8 mouse cellular contexts compared by ENCODE assay signal in the genomic region with DNA sequence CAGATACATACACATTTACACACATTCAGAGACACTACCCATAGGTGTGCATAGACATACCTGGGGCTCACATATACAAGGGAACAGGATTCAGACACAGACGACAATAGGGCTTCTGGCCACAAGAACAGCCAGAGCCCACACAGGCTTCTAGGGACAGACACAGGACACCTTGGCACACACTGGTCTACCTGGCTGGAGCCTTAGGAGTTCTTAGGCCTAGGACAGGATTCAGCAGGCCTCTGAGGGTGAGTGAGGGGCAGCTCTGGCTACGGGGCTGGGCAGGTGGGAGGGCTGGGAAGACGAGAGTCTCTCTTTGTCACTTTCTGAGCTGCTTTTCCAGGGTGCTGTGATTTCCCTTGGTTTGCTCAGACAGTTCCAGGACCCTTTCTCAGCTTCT. TPM values are rescaled to one million over a fixed set of nuclear protein-coding genes. Genes with fewer than 3 reads are reported as not detected.
DNase-seq lines count a peak whose midpoint lies in the region; ATAC-seq and TF ChIP-seq lines count a peak whose summit lies in the region.

No protein-coding gene starts in this region.

- H3K9ac ChIP-seq in hindbrain, embryonic 15.5 days: no peak overlapping the region
- H3K9ac ChIP-seq in hindbrain, embryonic 13.5 days: no peak overlapping the region; the same call in 1 of the 2 replicates
- H3K9ac ChIP-seq in forebrain, postnatal 0 days: 0 out of 2 replicates have a peak overlapping the region, but pooled peaks have one; percentile 18
- H3K9ac ChIP-seq in liver, embryonic 16.5 days (ENCODE audit: low read depth, low read length): no peak overlapping the region; the same call in 1 of the 2 replicates

- H3K4me2 ChIP-seq in hindbrain, embryonic 15.5 days: 0 out of 2 replicates have a peak overlapping the region, but pooled peaks have one; percentile 2
- no peak overlapping the region for H3K4me2 ChIP-seq in hindbrain, embryonic 13.5 days
- H3K4me2 ChIP-seq in forebrain, postnatal 0 days (ENCODE audit: low read depth): peak overlapping the region; percentile 8; the same call in 1 of the 2 replicates
- H3K4me2 ChIP-seq in liver, embryonic 16.5 days (ENCODE audit: low read depth, low read length): peak overlapping the region; percentile 42

- H3K36me3 ChIP-seq in hindbrain, embryonic 15.5 days: no peaks in the 10 kb centered on the region
- no peaks in the 10 kb centered on the region for H3K36me3 ChIP-seq in hindbrain, embryonic 13.5 days
- H3K36me3 ChIP-seq in forebrain, postnatal 0 days (ENCODE audit: insufficient read depth): no peaks in the 10 kb centered on the region
- peaks cover 4% of the 10 kb centered on the region; the same call in 1 of the 2 replicates for H3K36me3 ChIP-seq in liver, embryonic 16.5 days (ENCODE audit: control insufficient read depth, insufficient read depth)

- no peak for TF ChIP-seq POLR2A in bone marrow, adult 2 months (IDR thresholded peaks at IDR 0.05; ENCODE audit: borderline replicate concordance, control insufficient read depth, low read depth, low read length)

- no peaks in the 10 kb centered on the region for H3K27me3 ChIP-seq in hindbrain, embryonic 15.5 days
- no peaks in the 10 kb centered on the region for H3K27me3 ChIP-seq in hindbrain, embryonic 13.5 days
- no peaks in the 10 kb centered on the region for H3K27me3 ChIP-seq in forebrain, postnatal 0 days (ENCODE audit: insufficient read depth, low read length)
- no peaks in the 10 kb centered on the region for H3K27me3 ChIP-seq in liver, embryonic 16.5 days (ENCODE audit: control insufficient read depth, insufficient read depth, low read depth, low read length)

- H3K27ac ChIP-seq in hindbrain, embryonic 15.5 days (replicated peaks): no peak overlapping the region; the same call in 1 of the 2 replicates
- H3K27ac ChIP-seq in hindbrain, embryonic 13.5 days: no peak overlapping the region
- H3K27ac ChIP-seq in bone marrow, adult 2 months (ENCODE audit: control insufficient read depth, insufficient read depth, low read depth, low read length, poor library complexity): peak overlapping the region; percentile 44
- H3K27ac ChIP-seq in forebrain, postnatal 0 days (ENCODE audit: low read depth, low read length): no peak overlapping the region
- peak overlapping the region; percentile 63 for H3K27ac ChIP-seq in liver, embryonic 16.5 days (ENCODE audit: low read length)

- no peaks in the 10 kb centered on the region for H3K9me3 ChIP-seq in hindbrain, embryonic 15.5 days
- no peaks in the 10 kb centered on the region for H3K9me3 ChIP-seq in hindbrain, embryonic 13.5 days
- no peaks in the 10 kb centered on the region for H3K9me3 ChIP-seq in forebrain, postnatal 0 days (ENCODE audit: low read length)
- no peaks in the 10 kb centered on the region for H3K9me3 ChIP-seq in liver, embryonic 16.5 days (replicated peaks; ENCODE audit: control insufficient read depth, low read length)

- no peak overlapping the region for H3K4me3 ChIP-seq in hindbrain, embryonic 15.5 days
- no peak overlapping the region for H3K4me3 ChIP-seq in hindbrain, embryonic 13.5 days
- peak overlapping the region; percentile 26 for H3K4me3 ChIP-seq in bone marrow, adult 2 months (replicated peaks; ENCODE audit: control insufficient read depth, low read depth, low read length)
- no peak overlapping the region for H3K4me3 ChIP-seq in forebrain, postnatal 0 days (ENCODE audit: low read depth, low read length)
- H3K4me3 ChIP-seq in liver, embryonic 16.5 days (ENCODE audit: low read depth, low read length): peak overlapping the region; percentile 4; the same call in 1 of the 2 replicates

- no peak for TF ChIP-seq CTCF in bone marrow, adult 2 months (IDR thresholded peaks at IDR 0.05; ENCODE audit: control insufficient read depth, insufficient read depth, low read length)
- TF ChIP-seq CTCF in forebrain, postnatal 0 days (IDR thresholded peaks at IDR 0.05; ENCODE audit: low read depth): no peak

- WGBS in hindbrain, embryonic 15.5 days: 69% methylated on average over 3 of the region's 3 CpGs
- 77% methylated on average over 3 of the region's 3 CpGs for WGBS in hindbrain, embryonic 13.5 days
- 36% methylated on average over 3 of the region's 3 CpGs for WGBS in bone marrow, adult 2 months
- WGBS in forebrain, postnatal 0 days: 54% methylated on average over 3 of the region's 3 CpGs
- 52% methylated on average over 3 of the region's 3 CpGs for WGBS in liver, embryonic 16.5 days (ENCODE audit: insufficient replicate concordance)

- no peak for ATAC-seq in hindbrain, embryonic 15.5 days (ENCODE audit: low FRiP score, low read depth)
- no peak for ATAC-seq in hindbrain, embryonic 13.5 days (ENCODE audit: low FRiP score)
- ATAC-seq in forebrain, postnatal 0 days: no peak
- no peak for ATAC-seq in liver, embryonic 16.5 days (ENCODE audit: low read depth)

- no peak for DNase-seq in forebrain, postnatal 0 days
- DNase-seq in spleen, adult 18-20 months: no peak
- DNase-seq in cerebellum, postnatal 4 days (ENCODE audit: low spot score in 2 of 2): no peak
- DNase-seq in right cerebral cortex, adult 18-20 months: no peak

- peaks cover 8% of the 10 kb centered on the region; the same call in 1 of the 2 replicates for H3K4me1 ChIP-seq in hindbrain, embryonic 15.5 days (replicated peaks)
- peaks cover 26% of the 10 kb centered on the region for H3K4me1 ChIP-seq in hindbrain, embryonic 13.5 days (replicated peaks)
- peaks cover 7% of the 10 kb centered on the region; the same call in 1 of the 2 replicates for H3K4me1 ChIP-seq in bone marrow, adult 2 months (ENCODE audit: control insufficient read depth, insufficient read depth, low read length)
- H3K4me1 ChIP-seq in forebrain, postnatal 0 days (ENCODE audit: insufficient read depth): no peaks in the 10 kb centered on the region
- H3K4me1 ChIP-seq in liver, embryonic 16.5 days (ENCODE audit: control insufficient read depth, low read depth, low read length): peaks cover 25% of the 10 kb centered on the region

RNA-seq across cellular contexts. Expression of gene Arap1, which starts 30.4 kb away (rescaled TPM):
- polyA plus RNA-seq in hindbrain, embryonic 15.5 days (2015; fragmentation: Nextera tagmentation; extraction: Ambion mirVana): 10.6 and 11.0 TPM in 2 replicates
- 7.6 and 11.6 TPM in 2 replicates for polyA plus RNA-seq in hindbrain, embryonic 13.5 days (2015; fragmentation: Nextera tagmentation; extraction: Ambion mirVana)
- polyA plus RNA-seq in bone marrow, adult 2 months (2011; ENCODE audit: insufficient read depth, insufficient read length, low replicate concordance, missing spikeins): 86.0 and 162 TPM in 2 replicates
- total RNA-seq in forebrain, postnatal 0 days (2014; rRNA removed): 14.3 and 15.8 TPM in 2 replicates
- polyA plus RNA-seq in forebrain, postnatal 0 days (2015; fragmentation: Nextera tagmentation; extraction: Ambion mirVana): 8.0 and 10.5 TPM in 2 replicates
- 17.3 and 22.5 TPM in 2 replicates for polyA plus RNA-seq in liver, embryonic 16.5 days (2015; fragmentation: Nextera tagmentation; extraction: Ambion mirVana)

RNA-seq across cellular contexts. Expression of gene Gm45837, which starts 32.4 kb away (rescaled TPM):
- not detected in 2 replicates for polyA plus RNA-seq in hindbrain, embryonic 15.5 days (2015; fragmentation: Nextera tagmentation; extraction: Ambion mirVana)
- not detected in 2 replicates for polyA plus RNA-seq in hindbrain, embryonic 13.5 days (2015; fragmentation: Nextera tagmentation; extraction: Ambion mirVana)
- 5.7 and 43.8 TPM in 2 replicates for polyA plus RNA-seq in bone marrow, adult 2 months (2011; ENCODE audit: insufficient read depth, insufficient read length, low replicate concordance, missing spikeins)
- not detected in 2 replicates for total RNA-seq in forebrain, postnatal 0 days (2014; rRNA removed)
- not detected in 2 replicates for polyA plus RNA-seq in forebrain, postnatal 0 days (2015; fragmentation: Nextera tagmentation; extraction: Ambion mirVana)
- polyA plus RNA-seq in liver, embryonic 16.5 days (2015; fragmentation: Nextera tagmentation; extraction: Ambion mirVana): 4.0 TPM in 1 of 2 replicates, not detected in the other

RNA-seq across cellular contexts. Expression of gene Pde2a, which starts 43.2 kb away (rescaled TPM):
- polyA plus RNA-seq in hindbrain, embryonic 15.5 days (2015; fragmentation: Nextera tagmentation; extraction: Ambion mirVana): 31.3 and 34.8 TPM in 2 replicates
- 28.8 and 31.6 TPM in 2 replicates for polyA plus RNA-seq in hindbrain, embryonic 13.5 days (2015; fragmentation: Nextera tagmentation; extraction: Ambion mirVana)
- 33.2 and 37.8 TPM in 2 replicates for polyA plus RNA-seq in bone marrow, adult 2 months (2011; ENCODE audit: insufficient read depth, insufficient read length, low replicate concordance, missing spikeins)
- total RNA-seq in forebrain, postnatal 0 days (2014; rRNA removed): 94.2 and 104 TPM in 2 replicates
- 66.2 and 72.4 TPM in 2 replicates for polyA plus RNA-seq in forebrain, postnatal 0 days (2015; fragmentation: Nextera tagmentation; extraction: Ambion mirVana)
- 14.3 and 14.6 TPM in 2 replicates for polyA plus RNA-seq in liver, embryonic 16.5 days (2015; fragmentation: Nextera tagmentation; extraction: Ambion mirVana)

Comparison
In these comparisons a context has a peak if more than half of its experiments do, and no peak if none do; other contexts are left out.
1. H3K27ac ChIP-seq: peak in bone marrow, adult 2 months (single experiment) and liver, embryonic 16.5 days (single experiment); none in hindbrain, embryonic 15.5 days (single experiment), hindbrain, embryonic 13.5 days (single experiment) and forebrain, postnatal 0 days (single experiment).
2. H3K4me3 ChIP-seq: peak in bone marrow, adult 2 months (single experiment) and liver, embryonic 16.5 days (single experiment); none in hindbrain, embryonic 15.5 days (single experiment), hindbrain, embryonic 13.5 days (single experiment) and forebrain, postnatal 0 days (single experiment).